Mouse (Mus musculus) MEL (cell line): ENCODE measurements around the gene Adtrp. TPM values are rescaled to one million over a fixed set of nuclear protein-coding genes. Genes with fewer than 3 reads are reported as not detected.

ENCODE experiments used
- DNase-seq: peaks from one replicate; pipeline ENCODE4 v3.0.0; 2011; ENCODE audit warnings: low read depth, low spot score
- H3K27ac ChIP-seq: 2 replicates; pipeline ENCODE4 v1.5.1; 2012; ENCODE audit warnings: low read depth, mild to moderate bottlenecking, control low read depth, low read length, moderate library complexity; ENCODE audit not compliant: control insufficient read depth
- H3K27me3 ChIP-seq, 2 experiments: fragments of 150-350 bp in 1 of 2; sonication (generic) in 1 of 2; 2 replicates each; pipeline ENCODE4 v1.6.1; 2012; ENCODE audit warnings: low read length in 2 of 2, mild to moderate bottlenecking in 2 of 2, improper control_type of control experiment in 1 of 2, moderate library complexity in 1 of 2; ENCODE audit not compliant: insufficient read depth in 2 of 2, control insufficient read depth in 1 of 2
- H3K36me3 ChIP-seq, 2 experiments: 2 replicates each; pipeline ENCODE4 v1.6.1; 2012 to 2014; ENCODE audit warnings: low read length in 2 of 2, improper control_type of control experiment in 1 of 2, inconsistent platforms in 1 of 2, mild to moderate bottlenecking in 1 of 2; ENCODE audit not compliant: insufficient read depth in 2 of 2, control insufficient read depth in 1 of 2
- H3K4me1 ChIP-seq, 2 experiments: fragments of 150-350 bp in 1 of 2; sonication (generic) in 1 of 2; 2 replicates each; pipeline ENCODE4 v1.6.1; 2012; ENCODE audit warnings: low read length in 2 of 2, improper control_type of control experiment in 1 of 2, mild to moderate bottlenecking in 1 of 2; ENCODE audit not compliant: insufficient read depth in 2 of 2, control insufficient read depth in 1 of 2
- H3K4me3 ChIP-seq, 2 experiments: fragments of 150-350 bp in 1 of 2; sonication (generic) in 1 of 2; 2 replicates each; pipeline ENCODE4 v1.5.1; 2012; ENCODE audit warnings: low read depth in 2 of 2, low read length in 2 of 2, mild to moderate bottlenecking in 2 of 2, moderate library complexity in 2 of 2, control low read depth in 1 of 2, improper control_type of control experiment in 1 of 2; ENCODE audit not compliant: control insufficient read depth in 1 of 2, insufficient read depth in 1 of 2
- H3K79me2 ChIP-seq: 2 replicates; pipeline ENCODE4 v1.6.1; 2012; ENCODE audit warnings: mild to moderate bottlenecking, low read length, moderate library complexity; ENCODE audit not compliant: control insufficient read depth, poor library complexity, insufficient read depth
- H3K9ac ChIP-seq: 2 replicates; pipeline ENCODE4 v1.6.1; 2012; ENCODE audit warnings: low read depth, mild to moderate bottlenecking, control low read depth, low read length, moderate library complexity; ENCODE audit not compliant: control insufficient read depth, poor library complexity, severe bottlenecking
- H3K9me3 ChIP-seq: fragments of 150-350 bp; sonication (generic); replicated peaks from 2 replicates; pipeline ENCODE4 v1.6.1; 2012; ENCODE audit warnings: mild to moderate bottlenecking, low read length, improper control_type of control experiment, moderate library complexity; ENCODE audit not compliant: insufficient read depth
- BHLHE40 ChIP-seq: IDR thresholded peaks from 2 replicates; pipeline ENCODE4 v1.6.1; 2012; ENCODE audit warnings: low read depth, mild to moderate bottlenecking, inconsistent platforms, low read length, improper control_type of control experiment, borderline replicate concordance
- CHD1 ChIP-seq: IDR thresholded peaks from 2 replicates; pipeline ENCODE4 v1.6.1; 2012; ENCODE audit warnings: low read depth, mild to moderate bottlenecking, inconsistent platforms, low read length, improper control_type of control experiment
- CHD2 ChIP-seq: IDR thresholded peaks from 2 replicates; pipeline ENCODE4 v1.6.1; 2011; ENCODE audit warnings: low read length, improper control_type of control experiment
- E2F4 ChIP-seq: IDR thresholded peaks from 2 replicates; pipeline ENCODE4 v1.6.1; 2011; ENCODE audit warnings: low read depth, low read length, improper control_type of control experiment, borderline replicate concordance
- ETS1 ChIP-seq: IDR thresholded peaks from 2 replicates; pipeline ENCODE4 v1.6.1; 2012; ENCODE audit warnings: low read depth, mild to moderate bottlenecking, inconsistent platforms, low read length, improper control_type of control experiment, moderate library complexity
- GABPA ChIP-seq: IDR thresholded peaks from 2 replicates; pipeline ENCODE4 v1.6.1; 2012; ENCODE audit warnings: low read depth, mild to moderate bottlenecking, inconsistent platforms, low read length, improper control_type of control experiment, moderate library complexity
- JUND ChIP-seq: IDR thresholded peaks from 2 replicates; pipeline ENCODE4 v1.6.1; 2011; ENCODE audit warnings: low read depth, mild to moderate bottlenecking, improper control_type of control experiment, low read length
- MAX ChIP-seq: IDR thresholded peaks from 2 replicates; pipeline ENCODE4 v1.6.1; 2011; ENCODE audit warnings: low read length, improper control_type of control experiment
- MAZ ChIP-seq: IDR thresholded peaks from 2 replicates; pipeline ENCODE4 v1.6.1; 2012; ENCODE audit warnings: low read depth, mild to moderate bottlenecking, inconsistent platforms, low read length, improper control_type of control experiment
- MEF2A ChIP-seq: IDR thresholded peaks from 2 replicates; pipeline ENCODE4 v1.6.1; 2014; ENCODE audit warnings: low read depth, mild to moderate bottlenecking, inconsistent platforms, low read length, improper control_type of control experiment; ENCODE audit not compliant: poor library complexity, insufficient replicate concordance, severe bottlenecking; ENCODE audit errors: extremely low read depth
- MYC ChIP-seq: IDR thresholded peaks from 2 replicates; pipeline ENCODE4 v1.6.1; 2011; ENCODE audit warnings: low read depth, mild to moderate bottlenecking, low read length, improper control_type of control experiment, moderate library complexity
- POLR2A ChIP-seq, 2 experiments: IDR thresholded peaks; 2 replicates each; pipeline ENCODE4 v1.6.1; 2011 to 2012; ENCODE audit warnings: low read length in 2 of 2, mild to moderate bottlenecking in 2 of 2, control low read depth in 1 of 2, improper control_type of control experiment in 1 of 2, low read depth in 1 of 2, moderate library complexity in 1 of 2; ENCODE audit not compliant: control insufficient read depth in 1 of 2, insufficient read depth in 1 of 2, poor library complexity in 1 of 2
- POLR2AphosphoS2 ChIP-seq: IDR thresholded peaks from 2 replicates; pipeline ENCODE4 v1.6.1; 2011; ENCODE audit warnings: low read length, improper control_type of control experiment
- POLR2AphosphoS5 ChIP-seq: IDR thresholded peaks from 2 replicates; pipeline ENCODE4 v1.6.1; 2012; ENCODE audit warnings: low read depth, borderline replicate concordance, mild to moderate bottlenecking, inconsistent platforms, low read length, moderate library complexity, mixed read lengths
- RAD21 ChIP-seq: IDR thresholded peaks from 2 replicates; pipeline ENCODE4 v1.6.1; 2011; ENCODE audit warnings: mild to moderate bottlenecking, low read depth, low read length, improper control_type of control experiment
- SIN3A ChIP-seq: IDR thresholded peaks from 2 replicates; pipeline ENCODE4 v1.6.1; 2012; ENCODE audit warnings: low read length, improper control_type of control experiment, inconsistent platforms
- SMC3 ChIP-seq: IDR thresholded peaks from 2 replicates; pipeline ENCODE4 v1.6.1; 2011; ENCODE audit warnings: low read depth, low read length, improper control_type of control experiment
- TAL1 ChIP-seq: IDR thresholded peaks from 2 replicates; pipeline ENCODE4 v1.6.1; 2012; ENCODE audit warnings: mild to moderate bottlenecking, inconsistent platforms, low read length, moderate library complexity, mixed read lengths
- TBP ChIP-seq: IDR thresholded peaks from 2 replicates; pipeline ENCODE4 v1.8.0; 2011; ENCODE audit warnings: low read depth, low read length, improper control_type of control experiment
- TCF12 ChIP-seq: IDR thresholded peaks from 2 replicates; pipeline ENCODE4 v1.6.1; 2014; ENCODE audit warnings: low read depth, mild to moderate bottlenecking, inconsistent platforms, low read length, improper control_type of control experiment, moderate library complexity
- UBTF ChIP-seq: IDR thresholded peaks from 2 replicates; pipeline ENCODE4 v1.6.1; 2012; ENCODE audit warnings: low read depth, mild to moderate bottlenecking, inconsistent platforms, low read length, improper control_type of control experiment, moderate library complexity, borderline replicate concordance; ENCODE audit not compliant: insufficient read depth
- USF1 ChIP-seq: IDR thresholded peaks from 2 replicates; pipeline ENCODE4 v1.6.1; 2014; ENCODE audit warnings: low read depth, mild to moderate bottlenecking, inconsistent platforms, low read length, improper control_type of control experiment, moderate library complexity
- ZC3H11A ChIP-seq: IDR thresholded peaks from 2 replicates; pipeline ENCODE4 v1.6.1; 2012; ENCODE audit warnings: low read depth, mild to moderate bottlenecking, inconsistent platforms, low read length, improper control_type of control experiment
- ZKSCAN1 ChIP-seq: IDR thresholded peaks from 2 replicates; pipeline ENCODE4 v1.6.1; 2012; ENCODE audit warnings: low read depth, mild to moderate bottlenecking, inconsistent platforms, low read length, improper control_type of control experiment, moderate library complexity
- ZMIZ1 ChIP-seq: IDR thresholded peaks from 2 replicates; pipeline ENCODE4 v1.6.1; 2012; ENCODE audit warnings: low read depth, mild to moderate bottlenecking, inconsistent platforms, low read length, improper control_type of control experiment, moderate library complexity
- polyA plus RNA-seq, 2 experiments: library from polyadenylated mRNA; stranded (reverse) in 1 of 2; unstranded in 1 of 2; fragments of >175 nt in 1 of 2; fragments of >200 nt in 1 of 2; gene quantifications; 2 replicates each; pipeline versions ENCODE4 v1.2.1 to v1.2.4; 2012; ENCODE audit warnings: low replicate concordance in 2 of 2, low read depth in 1 of 2; ENCODE audit not compliant: insufficient read length in 2 of 2, insufficient read depth in 1 of 2, missing spikeins in 1 of 2
- total RNA-seq: library from RNA; depleted of rRNA; stranded (reverse); fragments of 300-350 nt; gene quantifications from 2 replicates; pipeline ENCODE4 v1.2.3, GENCODE M21; 2012

Gene Adtrp
- total and polyA plus RNA-seq, 3 experiments = not detected

GRCm38 (mm10) chr13:41880525-41880924, 33.0 kb upstream of the Adtrp start:
- DNase-seq = no peak
- Histone ChIP-seq H3K9me3 (no peaks in the 10 kb centered on the region), H3K4me3 (no peak overlapping the region), H3K79me2 (no peaks in the 10 kb centered on the region), H3K4me1 (no peaks in the 10 kb centered on the region), H3K36me3 (no peaks in the 10 kb centered on the region), H3K27ac (no peak overlapping the region), H3K27me3 (no peaks in the 10 kb centered on the region), H3K9ac (no peak overlapping the region)
- no peak for TF ChIP-seq POLR2AphosphoS2
- TF ChIP-seq MAZ = no peak
- no peak for TF ChIP-seq TAL1
- no peak for TF ChIP-seq ETS1
- no peak for TF ChIP-seq POLR2A (IDR thresholded peaks at IDR 0.05; ENCODE audit: control insufficient read depth in 1 of 2, insufficient read depth in 1 of 2, low read depth in 1 of 2, low read length in 2 of 2, poor library complexity in 1 of 2)
- no peak for TF ChIP-seq POLR2AphosphoS5
- TF ChIP-seq SMC3 = no peak
- no peak for TF ChIP-seq CHD2
- no peak for TF ChIP-seq MEF2A
- no peak for TF ChIP-seq ZKSCAN1
- no peak for TF ChIP-seq ZMIZ1
- TF ChIP-seq ZC3H11A = no peak
- TF ChIP-seq USF1 = no peak

GRCm38 (mm10) chr13:41872686-41873085, 25.2 kb upstream of the Adtrp start:
- no peaks in the 10 kb centered on the region for H3K27me3 ChIP-seq
- no peak overlapping the region for H3K9ac ChIP-seq
- H3K4me1 ChIP-seq = no peaks in the 10 kb centered on the region
- no peak for DNase-seq
- H3K9me3 ChIP-seq = no peaks in the 10 kb centered on the region
- no peaks in the 10 kb centered on the region for H3K79me2 ChIP-seq
- no peak overlapping the region for H3K27ac ChIP-seq
- TF ChIP-seq JUND = no peak
- TF ChIP-seq UBTF = no peak
- no peak for TF ChIP-seq E2F4
- no peak for TF ChIP-seq SIN3A
- no peak for TF ChIP-seq MAZ
- TF ChIP-seq CHD1 = no peak
- no peak for TF ChIP-seq TBP
- no peak for TF ChIP-seq TCF12
- no peak for TF ChIP-seq MYC
- TF ChIP-seq SMC3 = no peak
- TF ChIP-seq BHLHE40 = no peak
- TF ChIP-seq RAD21 = no peak
- TF ChIP-seq POLR2A (IDR thresholded peaks at IDR 0.05; ENCODE audit: control insufficient read depth in 1 of 2, insufficient read depth in 1 of 2, low read depth in 1 of 2, low read length in 2 of 2, poor library complexity in 1 of 2) = no peak
- no peak for TF ChIP-seq MAX
- TF ChIP-seq GABPA = no peak
- no peaks in the 10 kb centered on the region for H3K36me3 ChIP-seq
- no peak overlapping the region for H3K4me3 ChIP-seq
